Mouse (Mus musculus) embryonic facial prominence, embryonic 14.5 days (tissue): ENCODE measurements at regions not wholly inside any gene's neighbourhood (a gene's known extent, or its start where the extent isn't known, plus 50 kb on each side); places are given as distances from the start of the nearest gene placed in this dataset.

Experiments
- ATAC-seq: fragments of 200-750 bp; cut with Nextera tagmentation; 2 replicates; pipeline ENCODE4 v1.8.0; 2017; ENCODE audit warnings: low read depth, moderate number of reproducible peaks, moderate TSS enrichment
- DNase-seq: peaks from one replicate; pipeline ENCODE4 v3.0.0-alpha.2; 2015; ENCODE audit warnings: low spot score
- H3K27ac ChIP-seq: fragments of 300-500 bp; sonication (generic); replicated peaks from 2 replicates; pipeline ENCODE4 v1.5.1; 2014; ENCODE audit warnings: low read depth, mild to moderate bottlenecking, low read length, moderate library complexity
- H3K27me3 ChIP-seq: fragments of 300-500 bp; sonication (generic); replicated peaks from 2 replicates; pipeline ENCODE4 v1.6.1; 2014; ENCODE audit warnings: low read length; ENCODE audit not compliant: control insufficient read depth, insufficient read depth
- H3K36me3 ChIP-seq: fragments of 300-500 bp; sonication (generic); 2 replicates; pipeline ENCODE4 v1.6.1; 2014; ENCODE audit warnings: low read length, mixed read lengths; ENCODE audit not compliant: control insufficient read depth, insufficient read depth
- H3K4me1 ChIP-seq: fragments of 300-500 bp; sonication (generic); 2 replicates; pipeline ENCODE4 v1.6.1; 2014; ENCODE audit warnings: antibody characterized with exemption, low read length; ENCODE audit not compliant: control insufficient read depth, insufficient read depth
- H3K4me2 ChIP-seq: fragments of 300-500 bp; sonication (generic); 2 replicates; pipeline ENCODE4 v1.6.1; 2014; ENCODE audit warnings: low read depth, mild to moderate bottlenecking, low read length, moderate library complexity, mixed read lengths
- H3K4me3 ChIP-seq: fragments of 300-500 bp; sonication (generic); 2 replicates; pipeline ENCODE4 v1.5.1; 2014; ENCODE audit warnings: low read depth, mild to moderate bottlenecking, low read length
- H3K9ac ChIP-seq: fragments of 300-500 bp; sonication (generic); 2 replicates; pipeline ENCODE4 v1.6.1; 2014; ENCODE audit warnings: low read depth, mild to moderate bottlenecking, low read length, moderate library complexity, mixed read lengths
- H3K9me3 ChIP-seq: fragments of 300-500 bp; sonication (generic); 2 replicates; pipeline ENCODE4 v1.6.1; 2016; ENCODE audit warnings: low read length; ENCODE audit not compliant: control insufficient read depth
- WGBS: fragments of 180-500 bp; shearing (Covaris S2); extraction: QIAGEN DNeasy Blood & Tissue Kit; methylation state at CpG from one replicate; pipeline ENCODE4 v1.1.7; 2014; 5-methylcytosine and 5-hydroxymethylcytosine counted together

DNA sequence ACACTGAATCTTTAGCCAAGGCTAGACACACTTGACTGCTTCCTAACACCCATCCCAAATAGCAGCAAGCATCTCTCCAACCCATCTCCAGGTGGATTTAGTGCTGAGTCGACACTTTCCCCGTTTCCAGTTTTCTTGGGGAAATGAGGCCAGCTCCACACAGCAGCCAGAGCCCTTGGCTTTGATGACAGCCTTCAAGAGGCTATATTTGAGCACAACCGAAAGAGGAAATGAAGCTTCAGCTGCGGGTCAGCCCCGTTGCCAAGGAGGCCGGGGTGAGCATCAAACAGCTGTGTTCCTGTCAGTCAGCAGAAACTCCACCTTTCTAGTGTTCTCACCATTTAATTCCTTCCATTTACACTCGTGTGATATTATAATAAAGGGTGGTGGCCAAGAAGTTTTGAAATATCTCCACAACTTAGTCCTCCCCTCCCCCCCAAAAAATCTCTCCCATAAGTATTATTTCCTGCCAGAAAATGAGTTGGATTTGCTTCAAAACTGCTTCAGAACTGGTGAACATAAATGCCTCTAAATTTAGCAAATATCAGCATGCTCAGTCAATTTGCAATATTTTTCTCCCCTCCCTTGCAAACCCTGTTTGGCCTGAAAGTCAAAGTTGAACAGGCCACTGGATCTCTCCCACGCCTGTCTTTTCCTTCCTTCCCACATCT, 226.1 kb downstream of the Qk start:
- no peak overlapping the region for H3K4me3 ChIP-seq
- no peak for ATAC-seq
- 60% methylated on average over 8 of the region's 8 CpGs for WGBS
- H3K27ac ChIP-seq, result no peak overlapping the region
- no peaks in the 10 kb centered on the region for H3K36me3 ChIP-seq
- H3K4me2 ChIP-seq, result no peak overlapping the region
- H3K4me1 ChIP-seq, result peaks cover 8% of the 10 kb centered on the region
- no peak overlapping the region for H3K9ac ChIP-seq
- H3K27me3 ChIP-seq, result no peaks in the 10 kb centered on the region
- peaks cover 15% of the 10 kb centered on the region for H3K9me3 ChIP-seq
- DNase-seq, result peak; percentile 65

DNA sequence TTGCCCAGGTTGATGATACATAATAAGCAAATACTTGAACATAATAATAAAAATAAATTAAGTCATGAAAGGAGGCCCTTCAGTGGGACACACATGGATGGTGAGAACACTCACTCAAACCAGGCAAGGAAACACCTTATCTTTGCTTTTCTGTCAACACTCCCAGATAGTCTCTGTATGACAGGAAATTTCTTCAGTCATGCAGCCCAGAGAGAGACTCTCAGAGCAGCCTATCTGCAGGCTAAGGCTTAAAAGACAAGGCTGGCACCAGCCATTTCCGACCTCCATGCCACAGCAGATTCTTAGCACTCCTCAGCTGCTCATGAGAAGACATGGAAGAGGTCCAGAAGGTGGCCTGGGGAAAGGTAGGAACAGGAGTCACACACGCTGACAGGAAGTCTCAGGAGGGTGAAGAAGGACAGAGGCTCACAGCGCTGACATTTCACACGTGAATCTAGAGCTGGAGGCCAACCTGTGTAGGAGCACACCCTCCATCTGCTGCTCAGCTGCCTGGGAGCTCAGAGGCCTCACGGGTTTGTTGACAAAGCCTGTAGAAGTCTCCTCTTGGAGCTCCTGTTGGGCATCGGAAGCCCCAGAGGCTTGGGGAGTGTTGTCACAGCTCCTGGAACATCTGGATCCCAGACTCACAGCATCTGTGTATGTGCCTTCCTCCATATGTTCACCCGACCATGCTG, 232.3 kb downstream of the Qk start:
- Histone ChIP-seq H3K27me3 (peaks cover 4% of the 10 kb centered on the region; the same call in 1 of the 2 replicates), H3K4me3 (no peak overlapping the region), H3K4me2 (no peak overlapping the region), H3K27ac (no peak overlapping the region), H3K9ac (no peak overlapping the region), H3K36me3 (no peaks in the 10 kb centered on the region), H3K4me1 (peaks cover 2% of the 10 kb centered on the region; the same call in 1 of the 2 replicates), H3K9me3 (peaks cover 13% of the 10 kb centered on the region)
- DNase-seq, result peak; percentile 45
- 51% methylated on average over 5 of the region's 7 CpGs for WGBS
- ATAC-seq, result no peak

DNA sequence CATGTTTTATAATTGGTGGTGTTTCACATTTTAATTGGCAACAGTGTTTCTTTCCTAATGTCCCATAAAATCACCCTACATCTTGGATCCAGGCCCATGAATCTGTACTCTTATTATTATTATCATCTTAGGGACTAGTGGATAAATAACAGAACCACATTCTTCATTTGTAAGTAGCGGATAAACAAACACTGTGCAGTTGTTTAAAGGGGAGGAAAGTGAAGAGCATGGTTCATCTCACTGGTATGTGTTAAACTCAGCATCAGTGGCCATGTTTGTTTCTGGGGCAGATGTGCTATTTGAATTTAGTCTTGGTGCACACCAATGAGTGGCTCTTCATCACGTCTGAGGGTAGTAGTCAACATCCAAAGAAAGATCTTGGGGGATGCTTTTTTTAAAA, 233.1 kb downstream of the Qk start:
- H3K36me3 ChIP-seq, result no peaks in the 10 kb centered on the region
- no peak overlapping the region for H3K4me2 ChIP-seq
- peaks cover 4% of the 10 kb centered on the region; the same call in 1 of the 2 replicates for H3K27me3 ChIP-seq
- 77% methylated on average over 2 of the region's 2 CpGs for WGBS
- no peak overlapping the region for H3K27ac ChIP-seq
- DNase-seq, result no peak
- no peak for ATAC-seq
- H3K9ac ChIP-seq, result no peak overlapping the region
- H3K9me3 ChIP-seq, result peaks cover 5% of the 10 kb centered on the region; the same call in 1 of the 2 replicates
- H3K4me1 ChIP-seq, result peaks cover 2% of the 10 kb centered on the region; the same call in 1 of the 2 replicates
- H3K4me3 ChIP-seq, result no peak overlapping the region

DNA sequence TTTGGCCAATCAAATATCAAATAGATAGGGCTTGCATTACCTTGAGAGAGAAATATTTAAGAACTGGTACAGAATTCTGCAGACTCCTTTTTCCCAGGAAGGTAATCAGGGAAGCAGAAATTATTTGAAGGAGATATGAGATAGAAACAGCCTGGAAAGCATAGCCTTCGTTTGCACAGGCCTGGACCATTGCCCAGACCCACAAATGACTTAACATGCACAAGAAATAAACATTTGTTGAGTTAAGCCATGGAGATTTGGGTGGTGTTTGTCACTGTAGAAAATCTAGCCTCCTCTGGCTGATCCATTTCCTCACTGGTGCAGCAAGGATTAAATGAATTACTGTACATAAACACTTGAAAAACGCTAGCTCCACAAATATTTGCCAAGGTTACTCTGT, 233.5 kb downstream of the Qk start:
- H3K36me3 ChIP-seq, result no peaks in the 10 kb centered on the region
- H3K27me3 ChIP-seq, result peaks cover 4% of the 10 kb centered on the region; the same call in 1 of the 2 replicates
- WGBS, result 41% methylated on average over 2 of the region's 2 CpGs
- ATAC-seq, result peak; percentile 53; the same call in 1 of the 2 replicates
- H3K9ac ChIP-seq, result no peak overlapping the region
- H3K4me3 ChIP-seq, result no peak overlapping the region
- DNase-seq, result peak; percentile 89
- H3K4me1 ChIP-seq, result peaks cover 2% of the 10 kb centered on the region; the same call in 1 of the 2 replicates
- no peak overlapping the region for H3K27ac ChIP-seq
- H3K9me3 ChIP-seq, result 0 out of 2 replicates have a peak, but pooled peaks cover 1% of the 10 kb centered on the region
- no peak overlapping the region for H3K4me2 ChIP-seq

DNA sequence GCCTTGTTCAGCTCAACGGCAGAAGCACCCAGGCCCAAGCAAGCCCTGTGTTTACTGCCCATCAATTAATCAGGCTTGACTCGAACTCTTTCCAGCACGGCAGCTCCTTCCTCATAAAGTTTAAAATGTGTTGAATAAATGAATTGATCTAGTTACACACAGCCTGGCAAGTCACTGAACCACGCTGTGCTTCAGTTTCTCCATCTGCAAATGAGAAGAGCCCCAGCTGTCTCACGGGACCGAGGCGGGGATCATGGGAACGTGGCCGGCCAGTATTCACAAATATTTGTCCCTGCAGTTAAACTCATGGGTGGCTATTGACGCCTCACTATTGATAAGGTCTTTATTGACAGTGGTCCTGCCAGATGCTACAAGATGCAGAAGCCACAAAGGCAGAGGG, 237.9 kb downstream of the Qk start:
- WGBS, result 83% methylated on average over 10 of the region's 10 CpGs
- Histone ChIP-seq H3K4me3 (no peak overlapping the region), H3K27ac (no peak overlapping the region), H3K4me1 (no peaks in the 10 kb centered on the region), H3K4me2 (no peak overlapping the region), H3K36me3 (no peaks in the 10 kb centered on the region), H3K27me3 (peaks cover 4% of the 10 kb centered on the region; the same call in 1 of the 2 replicates), H3K9me3 (no peaks in the 10 kb centered on the region), H3K9ac (no peak overlapping the region)
- DNase-seq, result no peak
- no peak for ATAC-seq

DNA sequence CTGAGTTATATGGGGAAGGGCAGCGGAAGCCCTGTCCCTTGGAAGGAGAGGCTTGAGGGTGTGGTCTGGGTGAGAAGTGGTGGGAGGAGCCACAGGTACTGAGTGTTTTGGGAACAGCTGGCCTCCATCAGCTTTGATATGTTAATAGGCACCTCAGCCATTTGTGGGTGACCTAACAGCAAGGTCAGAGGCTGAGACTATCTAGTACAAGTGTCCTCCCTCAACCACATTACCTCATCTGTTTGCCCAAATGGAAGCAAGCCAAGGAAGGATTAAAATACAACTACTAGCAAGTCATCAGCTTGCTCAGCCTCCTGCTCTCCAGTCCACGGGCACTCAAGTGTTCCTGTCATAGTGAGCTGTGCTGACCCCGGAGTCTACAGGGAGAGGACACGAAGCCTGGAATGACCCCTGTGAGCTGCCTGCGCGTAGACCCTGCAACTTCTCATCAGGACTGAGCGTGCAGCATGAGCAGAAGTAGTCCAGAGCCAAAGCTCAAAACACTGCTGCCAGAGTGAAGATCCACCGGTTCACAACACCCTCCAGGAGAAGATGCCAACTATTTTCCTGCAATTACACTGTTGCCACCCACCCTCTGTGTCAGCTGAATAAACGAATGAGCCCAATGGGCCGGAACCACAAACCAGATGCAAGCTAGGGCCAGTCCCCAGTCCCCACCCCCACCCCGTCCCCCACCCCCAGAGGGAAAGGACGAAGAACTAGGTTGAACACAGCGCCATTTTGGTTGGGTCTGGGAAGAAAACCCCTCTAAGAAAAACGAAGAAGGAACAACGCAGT, 239.6 kb downstream of the Qk start:
- H3K27me3 ChIP-seq, result peaks cover 4% of the 10 kb centered on the region; the same call in 1 of the 2 replicates
- no peak for ATAC-seq

DNA sequence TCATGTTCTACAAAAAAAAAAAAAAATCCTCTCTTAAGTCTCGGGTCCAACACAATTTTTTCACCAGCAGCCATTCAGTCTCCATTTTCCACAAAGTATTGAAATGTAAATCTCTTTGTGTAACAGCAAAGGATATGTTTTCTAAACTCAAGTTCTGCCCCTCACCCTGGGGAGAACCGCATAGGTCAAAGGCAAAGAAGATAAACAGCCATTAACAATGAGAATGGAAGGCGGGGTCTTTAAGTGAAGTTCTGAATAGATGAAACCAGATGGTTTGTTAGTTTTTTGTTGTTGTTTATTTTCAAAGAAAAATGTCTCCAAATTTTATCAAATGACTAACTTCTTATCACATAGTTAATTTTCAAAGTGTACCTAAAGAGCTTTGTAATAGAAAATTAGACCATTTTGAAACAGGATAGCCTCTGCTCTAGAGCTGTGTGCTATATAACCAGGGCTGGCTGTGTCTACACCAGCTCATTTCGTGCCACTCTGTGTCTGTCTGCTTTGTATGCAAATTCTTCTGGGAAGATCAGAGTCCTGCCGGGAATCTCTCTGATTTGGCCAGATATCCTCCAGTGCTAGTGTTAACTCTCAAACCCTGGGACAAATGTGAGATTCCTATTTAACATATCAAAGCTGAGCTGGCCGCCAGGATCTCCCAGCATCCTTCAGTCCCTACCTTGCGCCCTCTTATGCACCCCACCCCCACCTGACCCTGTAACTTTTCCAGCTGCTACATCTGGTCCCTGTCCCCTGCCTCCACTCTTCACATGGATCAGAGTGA, 240.9 kb downstream of the Qk start:
- H3K4me2 ChIP-seq, result no peak overlapping the region
- no peaks in the 10 kb centered on the region for H3K4me1 ChIP-seq
- no peaks in the 10 kb centered on the region for H3K9me3 ChIP-seq
- ATAC-seq (no peak), DNase-seq (no peak)
- H3K27ac ChIP-seq, result no peak overlapping the region
- no peaks in the 10 kb centered on the region for H3K36me3 ChIP-seq
- peaks cover 4% of the 10 kb centered on the region; the same call in 1 of the 2 replicates for H3K27me3 ChIP-seq
- no peak overlapping the region for H3K9ac ChIP-seq
- WGBS, result 52% methylated on average over 7 of the region's 7 CpGs
- no peak overlapping the region for H3K4me3 ChIP-seq

More for the DNA sequence above, 239.6 kb downstream of the Qk start:
- WGBS, result 77% methylated on average over 15 of the region's 15 CpGs
- Histone ChIP-seq H3K4me3 (no peak overlapping the region), H3K9ac (no peak overlapping the region), H3K9me3 (no peaks in the 10 kb centered on the region), H3K36me3 (no peaks in the 10 kb centered on the region), H3K27ac (no peak overlapping the region), H3K4me1 (no peaks in the 10 kb centered on the region), H3K4me2 (no peak overlapping the region)
- peak; percentile 35 for DNase-seq

DNA sequence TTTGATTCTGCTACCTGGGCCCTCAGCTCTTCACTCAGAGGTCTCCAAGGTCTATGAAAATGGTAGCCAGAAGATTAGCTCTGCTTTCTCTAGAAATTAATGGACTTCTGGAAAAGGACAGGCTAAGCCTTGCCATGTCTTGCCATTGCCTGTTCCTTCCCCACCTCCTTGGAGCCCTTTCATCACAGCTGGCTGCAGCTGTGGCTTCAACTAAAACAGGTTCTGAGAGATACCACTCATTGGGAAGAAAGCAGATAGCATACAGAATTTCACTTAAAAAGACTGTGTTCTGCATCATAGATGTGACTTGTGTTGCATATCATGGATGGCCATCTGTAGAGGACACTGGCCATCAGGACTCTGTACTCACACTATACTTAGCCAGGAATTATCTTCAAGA, 246.4 kb downstream of the Qk start:
- ATAC-seq, result no peak
- Histone ChIP-seq H3K9me3 (no peaks in the 10 kb centered on the region), H3K4me3 (no peak overlapping the region), H3K9ac (no peak overlapping the region), H3K36me3 (no peaks in the 10 kb centered on the region), H3K27me3 (no peaks in the 10 kb centered on the region), H3K4me2 (no peak overlapping the region), H3K4me1 (no peaks in the 10 kb centered on the region), H3K27ac (no peak overlapping the region)
- DNase-seq, result no peak
